Mouse (Mus musculus): Measurements from ENCODE around the gene Hectd2. TPM values are rescaled to one million over a fixed set of nuclear protein-coding genes. Genes with fewer than 3 reads are reported as not detected.

Gene Hectd2
- polyA plus RNA-seq, 1 experiment = 6.0 TPM

DNA sequence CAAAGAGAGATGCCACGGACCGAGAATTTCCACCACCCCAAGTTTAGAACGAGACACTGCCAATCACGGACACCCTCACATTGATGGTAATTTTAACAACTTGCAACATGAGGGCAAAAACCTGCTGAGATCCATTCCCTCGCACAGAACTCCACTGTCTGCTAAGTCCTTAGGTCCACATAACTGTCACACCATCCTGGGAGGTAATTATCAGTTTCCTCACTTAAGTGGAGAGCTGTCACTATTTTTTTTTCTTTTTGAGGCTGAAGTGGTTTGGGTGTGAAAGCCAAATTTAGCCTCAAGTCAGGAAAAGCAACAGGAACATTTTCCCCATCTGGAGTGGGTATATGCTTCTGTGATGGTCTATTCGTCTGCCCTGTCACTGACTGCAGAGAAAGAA lies 110.0 kb downstream of the Hectd2 start:
- Histone ChIP-seq H3K27me3 (ENCODE audit: control insufficient read depth, insufficient read depth, low read length, poor library complexity, severe bottlenecking) (no peaks in the 10 kb centered on the region), H3K9ac (ENCODE audit: low read depth, poor library complexity, severe bottlenecking) (no peak overlapping the region), H3K4me1 (ENCODE audit: control insufficient read depth, insufficient read depth, low read length) (no peaks in the 10 kb centered on the region), H3K9me3 (replicated peaks; ENCODE audit: control insufficient read depth, insufficient read depth, low read length, poor library complexity, severe bottlenecking) (no peaks in the 10 kb centered on the region), H3K27ac (ENCODE audit: insufficient read depth, low read length) (no peak overlapping the region), H3K4me3 (ENCODE audit: low read depth, low read length) (no peak overlapping the region), H3K36me3 (ENCODE audit: control insufficient read depth, insufficient read depth, low read length, poor library complexity, severe bottlenecking) (no peaks in the 10 kb centered on the region)
- TF ChIP-seq POLR2A (IDR thresholded peaks at IDR 0.05; ENCODE audit: insufficient read depth, low read length) (no peak), CTCF (IDR thresholded peaks at IDR 0.05; ENCODE audit: low read depth, low read length) (no peak), EP300 (IDR thresholded peaks at IDR 0.05; ENCODE audit: insufficient read depth, low read depth, low read length) (no peak)

DNA sequence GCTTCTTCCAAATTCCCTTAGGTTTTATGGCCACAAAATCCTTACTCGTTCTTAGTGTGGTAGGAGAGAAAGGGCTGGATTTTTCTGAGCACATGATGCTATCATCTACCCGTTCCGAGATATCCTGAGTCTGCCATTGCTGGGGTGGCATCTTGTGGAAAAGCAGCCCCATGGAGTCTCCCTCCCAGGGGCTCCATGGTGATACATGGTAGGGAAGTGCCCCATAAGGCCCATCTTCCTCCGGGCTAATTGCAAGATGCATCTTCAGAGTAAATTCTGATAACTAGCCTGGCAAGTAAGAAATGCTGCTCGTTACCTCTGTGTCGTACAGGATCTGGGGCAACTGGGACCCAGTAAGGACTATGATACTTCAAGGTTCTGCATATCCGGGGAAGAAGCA lies 110.8 kb downstream of the Hectd2 start:
- Histone ChIP-seq H3K9me3 (replicated peaks; ENCODE audit: control insufficient read depth, insufficient read depth, low read length, poor library complexity, severe bottlenecking) (no peaks in the 10 kb centered on the region), H3K36me3 (ENCODE audit: control insufficient read depth, insufficient read depth, low read length, poor library complexity, severe bottlenecking) (no peaks in the 10 kb centered on the region), H3K27ac (ENCODE audit: insufficient read depth, low read length) (no peak overlapping the region), H3K9ac (ENCODE audit: low read depth, poor library complexity, severe bottlenecking) (no peak overlapping the region), H3K27me3 (ENCODE audit: control insufficient read depth, insufficient read depth, low read length, poor library complexity, severe bottlenecking) (no peaks in the 10 kb centered on the region), H3K4me3 (ENCODE audit: low read depth, low read length) (no peak overlapping the region), H3K4me1 (ENCODE audit: control insufficient read depth, insufficient read depth, low read length) (no peaks in the 10 kb centered on the region)
- TF ChIP-seq POLR2A (IDR thresholded peaks at IDR 0.05; ENCODE audit: insufficient read depth, low read length) = no peak
- no peak for TF ChIP-seq CTCF (IDR thresholded peaks at IDR 0.05; ENCODE audit: low read depth, low read length)
- no peak for TF ChIP-seq EP300 (IDR thresholded peaks at IDR 0.05; ENCODE audit: insufficient read depth, low read depth, low read length)

DNA sequence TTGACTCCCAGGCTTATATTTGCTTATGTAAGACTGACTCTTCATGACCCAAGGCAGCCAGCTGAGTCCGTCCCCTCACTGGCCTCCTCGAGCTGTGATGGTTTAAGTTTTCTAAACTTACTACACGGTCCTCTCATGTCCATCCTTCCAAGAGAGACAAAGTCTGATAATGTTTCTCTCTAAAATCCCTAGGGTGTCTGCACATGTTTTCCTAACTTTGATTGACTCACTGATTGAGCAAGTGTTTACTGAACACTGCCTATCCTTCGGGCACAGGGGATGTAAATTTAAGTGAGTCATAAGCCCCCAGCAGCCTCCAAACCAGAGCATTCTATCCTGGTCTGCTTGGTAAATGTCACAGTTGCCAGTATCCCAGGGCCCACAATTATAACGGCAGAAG lies 111.2 kb downstream of the Hectd2 start:
- Histone ChIP-seq H3K36me3 (ENCODE audit: control insufficient read depth, insufficient read depth, low read length, poor library complexity, severe bottlenecking) (no peaks in the 10 kb centered on the region), H3K9ac (ENCODE audit: low read depth, poor library complexity, severe bottlenecking) (no peak overlapping the region), H3K4me3 (ENCODE audit: low read depth, low read length) (no peak overlapping the region), H3K27me3 (ENCODE audit: control insufficient read depth, insufficient read depth, low read length, poor library complexity, severe bottlenecking) (no peaks in the 10 kb centered on the region), H3K27ac (ENCODE audit: insufficient read depth, low read length) (no peak overlapping the region), H3K4me1 (ENCODE audit: control insufficient read depth, insufficient read depth, low read length) (no peaks in the 10 kb centered on the region), H3K9me3 (replicated peaks; ENCODE audit: control insufficient read depth, insufficient read depth, low read length, poor library complexity, severe bottlenecking) (no peaks in the 10 kb centered on the region)
- TF ChIP-seq CTCF (IDR thresholded peaks at IDR 0.05; ENCODE audit: low read depth, low read length) (no peak), EP300 (IDR thresholded peaks at IDR 0.05; ENCODE audit: insufficient read depth, low read depth, low read length) (no peak), POLR2A (IDR thresholded peaks at IDR 0.05; ENCODE audit: insufficient read depth, low read length) (no peak)

DNA sequence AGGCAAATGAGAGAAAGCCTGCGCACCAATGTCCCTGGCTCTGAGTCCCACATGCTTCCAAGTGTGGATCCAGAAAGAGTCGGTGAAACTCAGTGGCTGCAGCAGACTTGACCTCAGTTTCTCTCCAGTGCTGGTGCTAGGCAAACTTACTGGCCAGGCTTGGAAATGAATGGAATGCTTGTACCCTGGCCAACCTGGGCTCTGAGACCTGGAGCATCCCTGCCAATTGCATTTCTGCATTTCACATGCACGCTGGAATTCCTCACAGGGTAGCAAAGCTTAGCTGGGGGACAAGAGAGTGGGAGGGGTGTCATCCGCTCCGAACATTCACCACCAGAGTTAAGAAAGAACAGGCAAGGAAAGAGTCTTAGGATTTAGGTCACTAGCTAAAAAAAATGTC lies 112.0 kb downstream of the Hectd2 start:
- Histone ChIP-seq H3K9me3 (replicated peaks; ENCODE audit: control insufficient read depth, insufficient read depth, low read length, poor library complexity, severe bottlenecking) (no peaks in the 10 kb centered on the region), H3K27me3 (ENCODE audit: control insufficient read depth, insufficient read depth, low read length, poor library complexity, severe bottlenecking) (no peaks in the 10 kb centered on the region), H3K36me3 (ENCODE audit: control insufficient read depth, insufficient read depth, low read length, poor library complexity, severe bottlenecking) (no peaks in the 10 kb centered on the region), H3K9ac (ENCODE audit: low read depth, poor library complexity, severe bottlenecking) (no peak overlapping the region), H3K27ac (ENCODE audit: insufficient read depth, low read length) (no peak overlapping the region), H3K4me3 (ENCODE audit: low read depth, low read length) (no peak overlapping the region), H3K4me1 (ENCODE audit: control insufficient read depth, insufficient read depth, low read length) (no peaks in the 10 kb centered on the region)
- TF ChIP-seq POLR2A (IDR thresholded peaks at IDR 0.05; ENCODE audit: insufficient read depth, low read length) = no peak
- TF ChIP-seq CTCF (IDR thresholded peaks at IDR 0.05; ENCODE audit: low read depth, low read length) = no peak
- TF ChIP-seq EP300 (IDR thresholded peaks at IDR 0.05; ENCODE audit: insufficient read depth, low read depth, low read length) = no peak

DNA sequence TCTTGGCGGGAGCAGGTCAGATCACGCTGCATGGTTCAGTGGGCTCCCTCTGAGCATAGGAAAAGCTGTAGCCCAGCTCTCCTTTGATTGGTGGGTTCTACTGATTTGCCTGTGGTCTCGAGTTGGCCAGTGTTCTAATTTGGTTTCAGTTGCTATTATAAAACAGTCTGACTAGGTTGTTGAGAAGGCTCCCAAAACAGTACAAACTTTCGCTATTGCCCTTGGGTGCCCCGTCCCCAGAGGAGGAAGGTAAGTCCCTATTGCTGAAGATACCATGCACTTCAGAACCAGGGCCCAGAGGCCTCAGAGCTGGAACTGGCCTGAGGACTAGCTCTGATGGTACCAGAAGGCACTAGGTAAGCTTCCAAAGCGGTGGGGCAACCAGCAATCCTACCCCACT lies 112.9 kb downstream of the Hectd2 start:
- no peak for TF ChIP-seq POLR2A (IDR thresholded peaks at IDR 0.05; ENCODE audit: insufficient read depth, low read length)
- TF ChIP-seq CTCF (IDR thresholded peaks at IDR 0.05; ENCODE audit: low read depth, low read length) = no peak
- TF ChIP-seq EP300 (IDR thresholded peaks at IDR 0.05; ENCODE audit: insufficient read depth, low read depth, low read length) = no peak
- Histone ChIP-seq H3K27me3 (ENCODE audit: control insufficient read depth, insufficient read depth, low read length, poor library complexity, severe bottlenecking) (no peaks in the 10 kb centered on the region), H3K4me3 (ENCODE audit: low read depth, low read length) (no peak overlapping the region), H3K4me1 (ENCODE audit: control insufficient read depth, insufficient read depth, low read length) (no peaks in the 10 kb centered on the region), H3K36me3 (ENCODE audit: control insufficient read depth, insufficient read depth, low read length, poor library complexity, severe bottlenecking) (no peaks in the 10 kb centered on the region), H3K9me3 (replicated peaks; ENCODE audit: control insufficient read depth, insufficient read depth, low read length, poor library complexity, severe bottlenecking) (no peaks in the 10 kb centered on the region), H3K9ac (ENCODE audit: low read depth, poor library complexity, severe bottlenecking) (no peak overlapping the region), H3K27ac (ENCODE audit: insufficient read depth, low read length) (no peak overlapping the region)

DNA sequence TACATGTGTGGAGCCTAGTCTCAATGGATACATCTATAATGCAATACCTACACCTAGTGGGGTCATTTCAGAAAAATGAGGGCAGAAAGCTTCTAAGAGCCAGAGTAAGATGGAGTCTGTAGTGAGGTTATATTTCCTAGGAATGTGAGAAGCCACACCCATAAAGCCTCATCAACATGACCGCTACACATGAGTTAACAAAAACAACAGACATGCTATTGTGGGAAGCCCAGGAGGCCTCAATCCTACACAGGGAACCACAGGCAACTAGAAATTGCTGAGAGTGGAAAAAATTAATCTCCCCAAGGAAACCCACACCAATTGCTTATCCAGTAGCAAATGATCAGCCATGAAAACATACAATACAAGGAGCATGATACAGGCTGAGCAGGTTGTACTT lies 113.7 kb downstream of the Hectd2 start:
- Histone ChIP-seq H3K27ac (ENCODE audit: insufficient read depth, low read length) (no peak overlapping the region), H3K9me3 (replicated peaks; ENCODE audit: control insufficient read depth, insufficient read depth, low read length, poor library complexity, severe bottlenecking) (no peaks in the 10 kb centered on the region), H3K4me1 (ENCODE audit: control insufficient read depth, insufficient read depth, low read length) (no peaks in the 10 kb centered on the region), H3K9ac (ENCODE audit: low read depth, poor library complexity, severe bottlenecking) (no peak overlapping the region), H3K27me3 (ENCODE audit: control insufficient read depth, insufficient read depth, low read length, poor library complexity, severe bottlenecking) (no peaks in the 10 kb centered on the region), H3K4me3 (ENCODE audit: low read depth, low read length) (no peak overlapping the region), H3K36me3 (ENCODE audit: control insufficient read depth, insufficient read depth, low read length, poor library complexity, severe bottlenecking) (no peaks in the 10 kb centered on the region)
- TF ChIP-seq EP300 (IDR thresholded peaks at IDR 0.05; ENCODE audit: insufficient read depth, low read depth, low read length) (no peak), CTCF (IDR thresholded peaks at IDR 0.05; ENCODE audit: low read depth, low read length) (no peak), POLR2A (IDR thresholded peaks at IDR 0.05; ENCODE audit: insufficient read depth, low read length) (no peak)
